Mouse (Mus musculus) layer of hippocampus, postnatal 10 days (tissue): Measurements from ENCODE around the gene Dmbx1. TPM values are rescaled to one million over a fixed set of nuclear protein-coding genes. Genes with fewer than 3 reads are reported as not detected.

Experiments used
- DNase-seq, 2 experiments: peaks; one replicate each; pipeline ENCODE4 v3.0.0; 2021; ENCODE audit warnings: low spot score in 2 of 2
- total RNA-seq, 2 experiments: library from RNA; stranded (reverse); gene quantifications; 2 replicates each; pipeline ENCODE4 v1.2.3; 2021

The Dmbx1 gene
- total RNA-seq, 2 experiments from 2014 or later: 0.18 to 0.34 TPM

GRCm38 (mm10) chr4:115940681-115941080 is 955 bp upstream of the Dmbx1 start:
- no peak for DNase-seq

GRCm38 (mm10) chr4:115938276-115939160 is 1.2 kb downstream of the Dmbx1 start:
- peak; percentile 46 to 57 for DNase-seq

- no peak for DNase-seq
Measured at GRCm38 (mm10) chr4:115937061-115937976, 2.4 kb downstream of the Dmbx1 start.

- no peak for DNase-seq
Measured at GRCm38 (mm10) chr4:115936646-115937045, 3.1 kb downstream of the Dmbx1 start.

- no peak for DNase-seq
Measured at GRCm38 (mm10) chr4:115935835-115936581, 3.7 kb downstream of the Dmbx1 start.

GRCm38 (mm10) chr4:115931556-115932088 is 8.1 kb downstream of the Dmbx1 start:
- no peak for DNase-seq

- DNase-seq: no peak
Measured at GRCm38 (mm10) chr4:115927637-115928036, 12.1 kb downstream of the Dmbx1 start.

- no peak for DNase-seq
Measured at GRCm38 (mm10) chr4:115923262-115923880, 16.4 kb downstream of the Dmbx1 start.

- no peak for DNase-seq
Measured at GRCm38 (mm10) chr4:115922688-115923087, 17.0 kb downstream of the Dmbx1 start.

GRCm38 (mm10) chr4:115919911-115920310 is 19.8 kb downstream of the Dmbx1 start:
- DNase-seq: no peak

GRCm38 (mm10) chr4:115911586-115911985 is 28.1 kb downstream of the Dmbx1 start:
- DNase-seq: no peak

- peak; percentile 38 to 58 for DNase-seq
Measured at GRCm38 (mm10) chr4:115908641-115909040, 31.1 kb downstream of the Dmbx1 start.

GRCm38 (mm10) chr4:115907994-115908393 is 31.7 kb downstream of the Dmbx1 start:
- no peak for DNase-seq

GRCm38 (mm10) chr4:115906791-115907190 is 32.9 kb downstream of the Dmbx1 start:
- no peak for DNase-seq

- no peak for DNase-seq
Measured at GRCm38 (mm10) chr4:115905701-115906100, 34.0 kb downstream of the Dmbx1 start.

GRCm38 (mm10) chr4:115904375-115904774 is 35.4 kb downstream of the Dmbx1 start:
- DNase-seq: no peak

- DNase-seq: peak; percentile 91 to 92
Measured at GRCm38 (mm10) chr4:115902816-115903215, 36.9 kb downstream of the Dmbx1 start.

GRCm38 (mm10) chr4:115897901-115898631 is 41.7 kb downstream of the Dmbx1 start:
- DNase-seq: peak in 1 of 2 experiments; percentile 33

GRCm38 (mm10) chr4:115894281-115894680 is 45.4 kb downstream of the Dmbx1 start:
- DNase-seq: no peak

- DNase-seq: no peak
Measured at GRCm38 (mm10) chr4:115890553-115890952, 49.2 kb downstream of the Dmbx1 start, which contains the start of gene 6430628N08Rik. 6430628N08Rik (plus strand) TSS chr4:115890665.
